Mouse (Mus musculus): ENCODE measurements around the gene Tspan13.

- TF ChIP-seq CTCF (IDR thresholded peaks at IDR 0.05; ENCODE audit: borderline replicate concordance, control insufficient read depth, extremely low read depth, insufficient read depth, low read length, poor library complexity): no peak
- no peak for TF ChIP-seq POLR2A (IDR thresholded peaks at IDR 0.05; ENCODE audit: control insufficient read depth, extremely low read depth, insufficient read depth, low read length, poor library complexity)
These were observed 27.9 kb upstream of the Tspan13 start for GRCm38 (mm10) chr12:36070231-36070630.

Data from thymus, adult 2 months (tissue).